ENCODE assay signal across 9 mouse cellular contexts in the genomic region with DNA sequence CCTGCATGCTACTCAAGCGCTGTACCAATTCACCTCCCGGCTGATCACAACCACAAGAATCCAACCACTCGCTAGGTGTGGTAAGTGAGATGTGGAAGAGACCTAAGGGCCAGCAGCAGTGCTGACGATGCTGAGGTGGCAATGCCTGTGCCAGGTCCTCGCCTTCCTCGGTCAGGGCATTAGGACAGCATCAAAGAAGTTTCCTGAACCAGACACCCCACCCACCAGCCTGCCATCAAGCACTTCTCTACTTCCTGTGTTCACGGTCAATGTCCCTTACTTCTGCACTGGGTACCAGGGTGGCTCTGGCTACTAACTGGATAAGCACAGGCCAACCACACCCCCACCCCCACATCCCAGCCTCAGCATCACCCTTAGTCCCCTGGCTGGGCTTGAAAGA.
DNase-seq lines count a peak whose midpoint lies in the region; ATAC-seq and TF ChIP-seq lines count a peak whose summit lies in the region.
"Had no signal": no experiment of that assay in that cellular context is flagged by ENCODE, and none has a peak within 500 bp of the region (broad histone marks: within the 10 kb centered on the region; RNA-seq: fewer than 3 reads in every experiment).

No protein-coding gene starts in this region.

- TF ChIP-seq POLR2A in spleen, adult 2 months (IDR thresholded peaks at IDR 0.05; ENCODE audit: low read depth, low read length), result no peak

- intact Hi-C loops in gastrocnemius, adult 2 months (cut with DNase I), result no loop called here
- intact Hi-C loops in left cerebral cortex, postnatal 36 days (cut with DNase I), result no loop called here

- H3K27ac ChIP-seq in gastrocnemius, adult 2 months, result 0 out of 2 replicates have a peak overlapping the region, but pooled peaks have one; percentile 8
- peak overlapping the region; percentile 77 for H3K27ac ChIP-seq in spleen, adult 2 months (ENCODE audit: insufficient read depth, low read length)
- H3K27ac ChIP-seq in limb, embryonic 13.5 days, result no peak overlapping the region

- DNase-seq in gastrocnemius, adult 2 months, result no peak
- DNase-seq in gastrocnemius, adult 18-20 months (ENCODE audit: low spot score), result no peak
- DNase-seq in spleen, adult 2 months (ENCODE audit: low read depth in 1 of 2, low spot score in 2 of 2), result peak; percentile 15 to 56
- DNase-seq in spleen, adult 12 weeks (ENCODE audit: low spot score), result no peak
- peak; percentile 59 for DNase-seq in thymus, postnatal 4 days
- no peak for DNase-seq in urinary bladder, postnatal 14 days (ENCODE audit: low spot score)
- no peak for DNase-seq in left cerebral cortex, postnatal 36 days (ENCODE audit: low spot score in 2 of 2)
- DNase-seq: adrenal gland, adult 2 months had no signal

- no peaks in the 10 kb centered on the region for H3K27me3 ChIP-seq in spleen, adult 2 months (ENCODE audit: control insufficient read depth, insufficient read depth, low read length)
- H3K27me3 ChIP-seq in limb, embryonic 13.5 days, result no peaks in the 10 kb centered on the region

- H3K9me3 ChIP-seq in limb, embryonic 13.5 days, result no peaks in the 10 kb centered on the region; the same call in 1 of the 2 replicates

- no peak overlapping the region for H3K4me2 ChIP-seq in limb, embryonic 13.5 days (replicated peaks)

- ATAC-seq in limb, embryonic 13.5 days (ENCODE audit: low FRiP score, low read depth), result no peak

- TF ChIP-seq CTCF in gastrocnemius, adult 2 months (IDR thresholded peaks at IDR 0.05), result no peak
- TF ChIP-seq CTCF in spleen, adult 2 months (IDR thresholded peaks at IDR 0.05; ENCODE audit: extremely low read depth, insufficient read depth, insufficient read length, insufficient replicate concordance), result no peak

- no peaks in the 10 kb centered on the region; the same call in 1 of the 2 replicates for H3K36me3 ChIP-seq in spleen, adult 2 months (ENCODE audit: control insufficient read depth, insufficient read depth, low read length)
- peaks cover 35% of the 10 kb centered on the region for H3K36me3 ChIP-seq in limb, embryonic 13.5 days

- no peak overlapping the region for H3K4me3 ChIP-seq in gastrocnemius, adult 2 months
- H3K4me3 ChIP-seq in spleen, adult 2 months (ENCODE audit: extremely low read depth, insufficient read depth, insufficient read length), result no peak overlapping the region
- no peak overlapping the region for H3K4me3 ChIP-seq in limb, embryonic 13.5 days

- H3K9ac ChIP-seq in limb, embryonic 13.5 days, result 0 out of 2 replicates have a peak overlapping the region, but pooled peaks have one; percentile 19

- peaks cover 86% of the 10 kb centered on the region for H3K4me1 ChIP-seq in spleen, adult 2 months (ENCODE audit: control insufficient read depth, insufficient read depth, insufficient read length)
- peaks cover 13% of the 10 kb centered on the region for H3K4me1 ChIP-seq in limb, embryonic 13.5 days

- WGBS in spleen, adult 2 months, result 21% methylated on average over 7 of the region's 7 CpGs
- WGBS in limb, embryonic 13.5 days, result 79% methylated on average over 7 of the region's 7 CpGs

Comparison
In these comparisons a context has a peak if more than half of its experiments do, and no peak if none do; other contexts are left out.
1. DNase-seq: peak in spleen, adult 2 months (2 of 2) and thymus, postnatal 4 days (single experiment); none in gastrocnemius, adult 2 months (single experiment), gastrocnemius, adult 18-20 months (single experiment), spleen, adult 12 weeks (single experiment), urinary bladder, postnatal 14 days (single experiment) and left cerebral cortex, postnatal 36 days (0 of 2).